Mouse (Mus musculus): ENCODE measurements around the gene Apmap.

GRCm38 (mm10) chr2:150558568-150558967 lies 49.8 kb downstream of the Apmap start:
- peak; percentile 16; the same call in 1 of the 2 replicates for TF ChIP-seq CTCF (IDR thresholded peaks at IDR 0.05; ENCODE audit: control insufficient read depth, insufficient read depth, low read length)
- no peak for TF ChIP-seq POLR2A (IDR thresholded peaks at IDR 0.05; ENCODE audit: borderline replicate concordance, control insufficient read depth, low read depth, low read length)
